ENCODE assay signal across 26 mouse cellular contexts in genomic region chr5:18083789-18084188, GRCm38 (mm10).
"Had no signal": no experiment of that assay in that cellular context is flagged by ENCODE, and none has a peak within 500 bp of the region (broad histone marks: within the 10 kb centered on the region; RNA-seq: fewer than 3 reads in every experiment).

No protein-coding gene starts in this region.

- H3K27me3 ChIP-seq: heart, embryonic 12.5 days; hindbrain, embryonic 12.5 days; intestine, embryonic 15.5 days; limb, embryonic 12.5 days; liver, embryonic 12.5 days had no signal

- H3K9me3 ChIP-seq: heart, embryonic 10.5 days; heart, embryonic 12.5 days; hindbrain, embryonic 10.5 days; hindbrain, embryonic 12.5 days; intestine, embryonic 15.5 days; limb, embryonic 10.5 days; limb, embryonic 12.5 days; liver, embryonic 12.5 days had no signal

- H3K4me2 ChIP-seq: heart, embryonic 12.5 days; hindbrain, embryonic 12.5 days; hindbrain, embryonic 14.5 days; intestine, embryonic 15.5 days; limb, embryonic 12.5 days; liver, embryonic 12.5 days had no signal

- DNase-seq: gastrocnemius, adult 2 months; gastrocnemius, postnatal 10 days; gastrocnemius, postnatal 25 days; heart, adult 18-20 months; heart, postnatal 10 days; heart, postnatal 4 days; kidney, adult 18-20 months; kidney, adult 8-10 months; kidney, postnatal 10 days; kidney, postnatal 25 days; layer of hippocampus, adult 9-11 months; layer of hippocampus, postnatal 36 days; liver had no signal

- H3K4me3 ChIP-seq: gastrocnemius, adult 2 months; heart, embryonic 10.5 days; heart, embryonic 12.5 days; hindbrain, embryonic 10.5 days; hindbrain, embryonic 12.5 days; intestine, embryonic 15.5 days; limb, embryonic 10.5 days; limb, embryonic 12.5 days; liver, embryonic 12.5 days had no signal

- H3K9ac ChIP-seq: heart, embryonic 12.5 days; hindbrain, embryonic 12.5 days; hindbrain, embryonic 14.5 days; intestine, embryonic 15.5 days; limb, embryonic 12.5 days; liver, embryonic 12.5 days; liver, embryonic 14.5 days had no signal

- ATAC-seq: hindbrain, embryonic 16.5 days; inflammation-experienced regulatory T-cells, adult 6 months; intestine, embryonic 15.5 days; intestine, postnatal 0 days; liver, embryonic 12.5 days had no signal

- H3K36me3 ChIP-seq: heart, embryonic 10.5 days; heart, embryonic 12.5 days; hindbrain, embryonic 10.5 days; hindbrain, embryonic 12.5 days; intestine, embryonic 15.5 days; limb, embryonic 10.5 days; limb, embryonic 12.5 days; liver, embryonic 12.5 days had no signal

- H3K27ac ChIP-seq: gastrocnemius, adult 2 months; heart, embryonic 10.5 days; hindbrain, embryonic 10.5 days; hindbrain, embryonic 12.5 days; hindbrain, embryonic 14.5 days; intestine, embryonic 15.5 days; limb, embryonic 10.5 days; limb, embryonic 12.5 days; liver, embryonic 12.5 days; liver, embryonic 14.5 days had no signal

- H3K4me1 ChIP-seq: heart, embryonic 10.5 days; heart, embryonic 12.5 days; hindbrain, embryonic 10.5 days; hindbrain, embryonic 12.5 days; intestine, embryonic 15.5 days; limb, embryonic 10.5 days; limb, embryonic 12.5 days; liver, embryonic 12.5 days had no signal
